Mouse (Mus musculus): ENCODE measurements at regions not wholly inside any gene's neighbourhood (a gene's known extent, or its start where the extent isn't known, plus 50 kb on each side); places are given as distances from the start of the nearest gene placed in this dataset.

GRCm38 (mm10) chr14:120560416-120560815 is 82.2 kb downstream of the Rap2a start:
- TF ChIP-seq SRF (IDR thresholded peaks at IDR 0.05; ENCODE audit: control insufficient read depth, insufficient read length, low read depth) (no peak), POLR2AphosphoS2 (IDR thresholded peaks at IDR 0.05; ENCODE audit: insufficient read length, low read depth) (no peak), TCF3 (IDR thresholded peaks at IDR 0.05; ENCODE audit: insufficient read length, low read depth) (no peak), MYOD1 (IDR thresholded peaks at IDR 0.05; ENCODE audit: control insufficient read depth in 1 of 3, insufficient read length in 2 of 3, low read depth in 2 of 3) (no peak), REST (IDR thresholded peaks at IDR 0.05; ENCODE audit: insufficient read depth, insufficient read length) (no peak), E2F4 (IDR thresholded peaks at IDR 0.05; ENCODE audit: insufficient read depth) (no peak), CEBPB (IDR thresholded peaks at IDR 0.05; ENCODE audit: insufficient read depth, poor library complexity, severe bottlenecking) (no peak), TCF12 (IDR thresholded peaks at IDR 0.05; ENCODE audit: insufficient read depth, poor library complexity, severe bottlenecking) (no peak), MYOG (IDR thresholded peaks at IDR 0.05; ENCODE audit: control insufficient read depth in 1 of 3, insufficient read depth in 1 of 3, insufficient read length in 2 of 3, low read depth in 2 of 3) (no peak), USF1 (IDR thresholded peaks at IDR 0.05; ENCODE audit: low read depth) (no peak), POLR2A (IDR thresholded peaks at IDR 0.05; ENCODE audit: insufficient read length, low read depth) (no peak), MAX (IDR thresholded peaks at IDR 0.05; ENCODE audit: low read depth) (no peak)
- no peak overlapping the region for H3ac ChIP-seq (ENCODE audit: control insufficient read depth, insufficient read length)

GRCm38 (mm10) chr14:120560987-120561386 is 82.7 kb downstream of the Rap2a start:
- Histone ChIP-seq H3K79me2 (ENCODE audit: control insufficient read depth, insufficient read depth) (no peaks in the 10 kb centered on the region), H3K4me3 (no peak overlapping the region), H3K27me3 (ENCODE audit: control insufficient read depth, insufficient read depth, insufficient read length) (no peaks in the 10 kb centered on the region), H3K36me3 (ENCODE audit: control insufficient read depth, insufficient read depth) (no peaks in the 10 kb centered on the region), H3K4me2 (ENCODE audit: low read depth) (no peak overlapping the region), H3ac (ENCODE audit: control insufficient read depth, insufficient read length) (no peak overlapping the region)
- TF ChIP-seq CEBPB (IDR thresholded peaks at IDR 0.05; ENCODE audit: insufficient read depth, poor library complexity, severe bottlenecking) (no peak), REST (IDR thresholded peaks at IDR 0.05; ENCODE audit: insufficient read depth, insufficient read length) (no peak), E2F4 (IDR thresholded peaks at IDR 0.05; ENCODE audit: insufficient read depth) (no peak), TCF12 (IDR thresholded peaks at IDR 0.05; ENCODE audit: insufficient read depth, poor library complexity, severe bottlenecking) (no peak), POLR2AphosphoS2 (IDR thresholded peaks at IDR 0.05; ENCODE audit: insufficient read length, low read depth) (no peak), SRF (IDR thresholded peaks at IDR 0.05; ENCODE audit: control insufficient read depth, insufficient read length, low read depth) (no peak), MAX (IDR thresholded peaks at IDR 0.05; ENCODE audit: low read depth) (no peak), MYOG (IDR thresholded peaks at IDR 0.05; ENCODE audit: control insufficient read depth in 1 of 3, insufficient read depth in 1 of 3, insufficient read length in 2 of 3, low read depth in 2 of 3) (no peak), TCF3 (IDR thresholded peaks at IDR 0.05; ENCODE audit: insufficient read length, low read depth) (no peak), MYOD1 (IDR thresholded peaks at IDR 0.05; ENCODE audit: control insufficient read depth in 1 of 3, insufficient read length in 2 of 3, low read depth in 2 of 3) (no peak), POLR2A (IDR thresholded peaks at IDR 0.05; ENCODE audit: insufficient read length, low read depth) (no peak), USF1 (IDR thresholded peaks at IDR 0.05; ENCODE audit: low read depth) (no peak)

More at GRCm38 (mm10) chr14:120560416-120560815, 82.2 kb downstream of the Rap2a start:
- no peaks in the 10 kb centered on the region for H3K27me3 ChIP-seq (ENCODE audit: control insufficient read depth, insufficient read depth, insufficient read length)
- no peak overlapping the region for H3K4me2 ChIP-seq (ENCODE audit: low read depth)
- H3K79me2 ChIP-seq (ENCODE audit: control insufficient read depth, insufficient read depth): no peaks in the 10 kb centered on the region
- no peaks in the 10 kb centered on the region for H3K36me3 ChIP-seq (ENCODE audit: control insufficient read depth, insufficient read depth)
- no peak overlapping the region for H3K4me3 ChIP-seq

- TF ChIP-seq POLR2AphosphoS2 (IDR thresholded peaks at IDR 0.05; ENCODE audit: insufficient read length, low read depth) (no peak), E2F4 (IDR thresholded peaks at IDR 0.05; ENCODE audit: insufficient read depth) (no peak)
- no peaks in the 10 kb centered on the region for H3K36me3 ChIP-seq (ENCODE audit: control insufficient read depth, insufficient read depth)
- H3K79me2 ChIP-seq (ENCODE audit: control insufficient read depth, insufficient read depth): no peaks in the 10 kb centered on the region
Measured at GRCm38 (mm10) chr14:120566945-120567344, 88.7 kb downstream of the Rap2a start.

GRCm38 (mm10) chr14:120568054-120568453 is 89.8 kb downstream of the Rap2a start:
- Histone ChIP-seq H3K27me3 (ENCODE audit: control insufficient read depth, insufficient read depth, insufficient read length) (no peaks in the 10 kb centered on the region), H3ac (ENCODE audit: control insufficient read depth, insufficient read length) (no peak overlapping the region), H3K79me2 (ENCODE audit: control insufficient read depth, insufficient read depth) (no peaks in the 10 kb centered on the region), H3K36me3 (ENCODE audit: control insufficient read depth, insufficient read depth) (no peaks in the 10 kb centered on the region), H3K4me2 (ENCODE audit: low read depth) (no peak overlapping the region), H3K4me3 (no peak overlapping the region)
- no peak for TF ChIP-seq REST (IDR thresholded peaks at IDR 0.05; ENCODE audit: insufficient read depth, insufficient read length)
- no peak for TF ChIP-seq CEBPB (IDR thresholded peaks at IDR 0.05; ENCODE audit: insufficient read depth, poor library complexity, severe bottlenecking)
- no peak for TF ChIP-seq POLR2A (IDR thresholded peaks at IDR 0.05; ENCODE audit: insufficient read length, low read depth)
- TF ChIP-seq TCF12 (IDR thresholded peaks at IDR 0.05; ENCODE audit: insufficient read depth, poor library complexity, severe bottlenecking): no peak
- TF ChIP-seq TCF3 (IDR thresholded peaks at IDR 0.05; ENCODE audit: insufficient read length, low read depth): no peak
- no peak for TF ChIP-seq USF1 (IDR thresholded peaks at IDR 0.05; ENCODE audit: low read depth)
- no peak for TF ChIP-seq E2F4 (IDR thresholded peaks at IDR 0.05; ENCODE audit: insufficient read depth)
- no peak for TF ChIP-seq SRF (IDR thresholded peaks at IDR 0.05; ENCODE audit: control insufficient read depth, insufficient read length, low read depth)
- TF ChIP-seq MYOD1 (IDR thresholded peaks at IDR 0.05; ENCODE audit: control insufficient read depth in 1 of 3, insufficient read length in 2 of 3, low read depth in 2 of 3): no peak
- no peak for TF ChIP-seq MYOG (IDR thresholded peaks at IDR 0.05; ENCODE audit: control insufficient read depth in 1 of 3, insufficient read depth in 1 of 3, insufficient read length in 2 of 3, low read depth in 2 of 3)
- TF ChIP-seq POLR2AphosphoS2 (IDR thresholded peaks at IDR 0.05; ENCODE audit: insufficient read length, low read depth): no peak
- no peak for TF ChIP-seq MAX (IDR thresholded peaks at IDR 0.05; ENCODE audit: low read depth)

More at GRCm38 (mm10) chr14:120566945-120567344, 88.7 kb downstream of the Rap2a start:
- Histone ChIP-seq H3K27me3 (ENCODE audit: control insufficient read depth, insufficient read depth, insufficient read length) (no peaks in the 10 kb centered on the region), H3ac (ENCODE audit: control insufficient read depth, insufficient read length) (no peak overlapping the region), H3K4me3 (no peak overlapping the region), H3K4me2 (ENCODE audit: low read depth) (no peak overlapping the region)

- H3ac ChIP-seq (ENCODE audit: control insufficient read depth, insufficient read length): no peak overlapping the region
- H3K4me2 ChIP-seq (ENCODE audit: low read depth): no peak overlapping the region
- H3K4me3 ChIP-seq: no peak overlapping the region
- H3K27me3 ChIP-seq (ENCODE audit: control insufficient read depth, insufficient read depth, insufficient read length): no peaks in the 10 kb centered on the region
- no peaks in the 10 kb centered on the region for H3K36me3 ChIP-seq (ENCODE audit: control insufficient read depth, insufficient read depth)
- H3K79me2 ChIP-seq (ENCODE audit: control insufficient read depth, insufficient read depth): no peaks in the 10 kb centered on the region
- TF ChIP-seq POLR2A (IDR thresholded peaks at IDR 0.05; ENCODE audit: insufficient read length, low read depth): no peak
- no peak for TF ChIP-seq MAX (IDR thresholded peaks at IDR 0.05; ENCODE audit: low read depth)
- no peak for TF ChIP-seq MYOD1 (IDR thresholded peaks at IDR 0.05; ENCODE audit: control insufficient read depth in 1 of 3, insufficient read length in 2 of 3, low read depth in 2 of 3)
- no peak for TF ChIP-seq TCF3 (IDR thresholded peaks at IDR 0.05; ENCODE audit: insufficient read length, low read depth)
- TF ChIP-seq E2F4 (IDR thresholded peaks at IDR 0.05; ENCODE audit: insufficient read depth): no peak
- TF ChIP-seq SRF (IDR thresholded peaks at IDR 0.05; ENCODE audit: control insufficient read depth, insufficient read length, low read depth): no peak
- TF ChIP-seq CEBPB (IDR thresholded peaks at IDR 0.05; ENCODE audit: insufficient read depth, poor library complexity, severe bottlenecking): no peak
- no peak for TF ChIP-seq REST (IDR thresholded peaks at IDR 0.05; ENCODE audit: insufficient read depth, insufficient read length)
- TF ChIP-seq USF1 (IDR thresholded peaks at IDR 0.05; ENCODE audit: low read depth): no peak
- TF ChIP-seq TCF12 (IDR thresholded peaks at IDR 0.05; ENCODE audit: insufficient read depth, poor library complexity, severe bottlenecking): no peak
- no peak for TF ChIP-seq POLR2AphosphoS2 (IDR thresholded peaks at IDR 0.05; ENCODE audit: insufficient read length, low read depth)
- TF ChIP-seq MYOG (IDR thresholded peaks at IDR 0.05; ENCODE audit: control insufficient read depth in 1 of 3, insufficient read depth in 1 of 3, insufficient read length in 2 of 3, low read depth in 2 of 3): no peak
Measured at GRCm38 (mm10) chr14:120572238-120572637, 94.0 kb downstream of the Rap2a start.
